Mouse (Mus musculus) mesoderm, embryonic 11.5 days (tissue): ENCODE measurements around the gene Saa3.
"Not testable (repeated sequence)": the region's sequence is repeated elsewhere in the genome, so short reads cannot be mapped to it uniquely, and the experiment has no call there.

ENCODE experiments used
- DNase-seq: peaks from one replicate; pipeline ENCODE4 v3.0.0-alpha.2; 2012; ENCODE audit warnings: low read depth, low spot score

Gene Saa3

GRCm38 (mm10) chr7:46715600-46715999, at the start of gene Saa3:
Gene Saa3 (minus strand): TSS chr7:46715700.
- no peak for DNase-seq

- no peak for DNase-seq
These were observed 49.2 kb upstream of the Saa3 start for GRCm38 (mm10) chr7:46764672-46765071.

- no peak for DNase-seq
These were observed 47.1 kb upstream of the Saa3 start for GRCm38 (mm10) chr7:46762601-46763000.

GRCm38 (mm10) chr7:46761049-46761795, 45.7 kb upstream of the Saa3 start:
- no peak for DNase-seq

DNA sequence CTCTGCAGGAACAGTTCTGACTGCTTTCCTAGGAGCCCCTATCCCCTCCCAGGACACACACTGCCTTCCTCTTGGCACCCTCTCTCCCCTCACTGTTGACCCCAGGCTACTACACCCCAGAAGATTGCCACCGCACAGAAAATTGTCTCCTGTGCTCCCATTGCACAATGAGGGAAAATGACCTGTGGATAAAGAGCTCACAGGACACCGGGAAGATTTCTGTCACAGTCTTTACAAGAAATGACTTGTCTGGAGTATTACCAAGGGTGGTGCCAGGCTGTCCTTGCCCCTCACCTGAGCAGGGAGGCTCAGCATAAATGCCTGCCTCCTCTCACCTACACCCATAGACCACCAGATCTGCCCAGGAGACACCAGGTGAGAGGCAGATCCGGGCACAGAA, 36.0 kb upstream of the Saa3 start, which contains the start of gene Saa2:
TSS of gene Saa2 (plus strand) at position 301 of the 400 bp plus-strand sequence.
- DNase-seq: no peak

GRCm38 (mm10) chr7:46748459-46748858, 33.0 kb upstream of the Saa3 start:
- DNase-seq: no peak

- DNase-seq: no peak
These were observed 30.9 kb upstream of the Saa3 start for GRCm38 (mm10) chr7:46746381-46746780.

DNA sequence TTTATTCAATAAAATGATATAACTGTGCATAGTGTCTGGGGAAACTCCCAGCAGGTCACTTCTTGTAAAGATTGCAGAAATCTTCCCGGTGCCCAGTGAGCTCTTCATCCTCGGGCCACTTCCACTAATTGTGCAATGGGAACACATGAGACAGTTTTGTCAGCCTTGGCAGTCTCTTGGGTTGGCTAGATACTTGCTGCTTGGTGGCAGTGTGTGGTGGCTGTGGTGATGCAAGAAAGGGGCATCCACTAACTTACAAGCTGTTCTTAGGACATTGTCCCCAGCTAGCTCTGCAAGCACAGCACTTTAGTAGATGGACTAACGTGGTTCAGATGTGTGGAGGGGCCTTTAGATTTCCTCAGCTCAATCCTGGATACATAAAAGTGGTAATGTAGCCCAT, 30.3 kb upstream of the Saa3 start:
- no peak for DNase-seq

DNA sequence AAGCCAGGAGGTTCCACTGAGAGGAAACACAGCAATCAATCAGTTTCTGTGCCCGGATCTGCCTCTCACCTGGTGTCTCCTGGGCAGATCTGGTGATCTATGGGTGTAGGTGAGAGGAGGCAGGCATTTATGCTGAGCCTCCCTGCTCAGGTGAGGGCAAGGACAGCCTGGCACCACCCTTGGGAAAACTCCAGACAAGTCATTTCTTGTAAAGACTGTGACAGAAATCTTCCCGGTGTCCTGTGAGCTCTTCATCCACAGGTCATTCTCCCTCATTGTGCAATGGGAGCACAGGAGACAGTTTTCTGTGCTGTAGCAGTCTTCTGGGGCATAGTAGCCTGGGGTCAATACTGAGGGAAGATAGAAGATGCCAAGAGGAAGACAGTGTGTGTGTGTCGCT, 27.4 kb upstream of the Saa3 start, which contains the start of gene Saa1:
TSS of gene Saa1 (minus strand) at position 101 of the 400 bp plus-strand sequence.
- DNase-seq: not testable (repeated sequence)

- DNase-seq: not testable (repeated sequence)
These were observed 24.5 kb upstream of the Saa3 start for GRCm38 (mm10) chr7:46740041-46740440.

DNA sequence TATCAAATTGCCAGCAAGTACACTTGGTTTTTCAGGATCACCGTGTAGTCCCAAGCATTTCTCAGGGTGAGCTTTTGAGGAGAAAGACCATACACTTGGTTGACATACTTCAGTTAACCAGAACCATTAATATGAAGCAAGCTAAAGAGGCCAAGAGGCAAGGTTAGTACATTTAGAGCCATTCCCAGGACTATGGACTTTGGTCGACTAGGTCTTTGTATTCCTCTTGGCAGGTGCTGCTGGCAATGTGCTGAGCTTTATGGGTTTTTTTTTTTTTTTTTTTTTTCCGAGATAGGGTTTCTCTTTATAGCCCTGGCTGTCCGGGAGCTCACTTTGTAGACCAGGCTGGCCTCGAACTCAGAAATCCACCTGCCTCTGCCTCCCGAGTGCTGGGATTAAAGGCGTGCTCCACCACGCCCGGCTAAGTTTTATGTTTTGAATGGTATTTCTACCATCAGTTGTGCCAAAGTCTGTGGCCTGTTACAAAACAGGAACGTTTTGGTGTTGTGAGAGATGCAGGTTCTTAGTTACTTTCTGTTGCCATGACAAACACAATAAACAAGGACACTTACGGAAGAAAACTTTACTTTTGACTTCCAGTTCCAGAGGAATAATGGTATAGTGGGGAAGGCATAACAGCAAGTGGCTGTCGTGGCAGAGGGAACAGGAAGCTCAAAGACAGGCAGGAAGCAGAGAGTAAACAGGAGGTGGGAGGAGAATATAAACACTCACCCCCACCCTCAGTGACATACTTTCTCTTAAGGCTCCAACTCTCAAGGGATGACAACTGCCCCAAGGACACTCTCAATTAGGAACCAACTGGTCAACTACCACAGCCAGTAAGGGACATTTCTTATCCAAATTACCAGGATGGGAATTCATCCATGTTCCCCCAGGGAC, 23.3 kb upstream of the Saa3 start:
- no peak for DNase-seq

GRCm38 (mm10) chr7:46734983-46735382, 19.5 kb upstream of the Saa3 start:
- no peak for DNase-seq

DNA sequence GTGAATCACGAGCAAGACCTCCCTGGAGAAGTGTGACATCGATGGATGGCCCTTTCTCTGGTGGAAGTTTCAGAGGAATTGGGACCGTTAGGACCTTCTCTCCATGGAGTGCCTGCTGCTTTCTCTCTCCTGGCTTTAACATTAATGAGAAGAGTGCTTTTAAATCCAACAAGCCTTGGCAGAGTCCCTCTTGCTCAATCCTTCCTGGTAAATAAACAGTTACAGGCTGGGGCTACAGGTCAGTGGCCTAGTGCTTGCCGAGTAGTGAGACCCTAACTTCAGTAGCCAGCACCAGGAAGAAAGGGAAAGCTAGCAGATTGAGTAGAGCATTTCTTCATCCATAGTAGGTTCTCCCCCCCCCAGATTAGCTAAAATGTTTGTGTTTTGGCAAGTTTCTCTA, 17.0 kb upstream of the Saa3 start, which contains the start of gene Saa4:
TSS of gene Saa4 (minus strand) at position 146 of the 400 bp plus-strand sequence.
- DNase-seq: no peak

DNA sequence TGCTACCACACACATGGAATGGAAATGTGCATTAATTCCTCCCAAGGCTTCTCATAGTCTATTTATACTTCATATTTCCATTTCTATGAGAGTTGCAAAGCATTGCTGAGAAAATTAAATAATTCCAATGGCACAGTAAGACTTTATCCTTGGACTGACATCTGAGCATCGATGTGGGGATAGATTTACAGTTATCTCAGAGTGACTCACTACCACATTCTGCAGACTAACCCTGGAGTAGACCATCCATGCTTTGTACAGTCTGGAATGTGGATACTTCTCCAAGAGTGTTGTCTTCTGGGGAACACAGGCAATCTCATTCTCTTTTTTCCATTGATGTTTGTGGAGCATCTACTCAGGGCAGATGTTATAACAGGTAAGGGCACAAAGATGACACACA, 12.1 kb upstream of the Saa3 start:
- no peak for DNase-seq

GRCm38 (mm10) chr7:46724396-46724795, 8.9 kb upstream of the Saa3 start:
- DNase-seq: no peak

GRCm38 (mm10) chr7:46723849-46724248, 8.3 kb upstream of the Saa3 start:
- no peak for DNase-seq

DNA sequence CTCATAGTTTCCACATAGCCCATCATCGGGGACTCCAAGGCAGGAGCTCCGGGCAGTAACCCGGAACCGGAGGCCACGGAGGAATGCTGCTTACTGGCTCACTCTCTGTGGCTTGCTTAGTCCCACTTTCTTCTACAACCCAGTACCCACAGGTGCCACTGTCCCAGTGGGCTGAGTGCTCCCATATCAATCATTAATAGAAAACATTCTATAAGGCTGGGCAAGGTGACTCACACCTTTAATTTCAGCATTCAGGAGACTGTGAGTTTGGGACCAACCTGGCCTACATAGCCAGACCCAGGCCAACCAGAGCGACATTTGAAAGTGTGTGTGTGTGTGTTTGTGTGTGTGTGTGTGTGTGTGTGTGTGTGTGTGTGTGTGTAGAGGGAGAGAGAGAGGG, 7.9 kb upstream of the Saa3 start:
- DNase-seq: no peak

DNA sequence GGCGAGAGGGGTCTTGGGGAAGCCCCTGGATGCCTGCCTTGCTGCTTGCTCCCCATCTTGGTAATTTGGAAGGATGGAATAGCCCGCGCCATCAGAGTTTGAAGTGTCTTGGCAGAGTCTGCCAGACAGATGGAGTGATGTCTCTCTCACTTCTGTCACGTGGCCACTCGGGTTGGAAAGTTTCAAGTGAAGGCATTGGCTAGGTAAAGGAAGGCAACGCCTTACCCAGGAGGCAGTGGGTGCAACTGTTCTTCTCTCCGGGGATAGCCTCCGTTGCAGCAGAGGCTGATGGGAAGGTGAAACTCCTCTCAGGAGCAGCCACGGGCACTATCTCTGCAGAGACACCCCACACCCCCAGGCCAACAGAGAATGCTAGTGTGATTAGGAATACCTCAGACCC, 5.0 kb upstream of the Saa3 start:
- no peak for DNase-seq

DNA sequence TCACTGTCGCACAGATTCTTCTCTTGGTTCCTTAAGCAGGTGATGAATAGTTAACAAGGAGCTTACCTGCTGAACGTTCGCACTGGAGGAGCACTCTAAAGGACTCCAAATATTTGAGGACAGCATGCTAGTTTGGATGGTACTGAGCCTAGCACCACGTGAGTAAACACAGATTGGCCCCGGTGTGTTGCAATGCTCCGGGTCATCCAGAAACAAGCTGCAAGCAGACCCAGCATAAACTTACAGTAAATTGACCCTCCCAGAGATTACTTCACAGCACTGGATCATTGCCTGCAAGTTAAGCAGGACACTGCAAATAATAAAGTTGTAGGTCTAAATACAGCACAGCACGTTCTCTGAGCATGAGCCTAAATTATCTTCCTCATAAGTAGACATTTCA, 4.0 kb upstream of the Saa3 start:
- no peak for DNase-seq

DNA sequence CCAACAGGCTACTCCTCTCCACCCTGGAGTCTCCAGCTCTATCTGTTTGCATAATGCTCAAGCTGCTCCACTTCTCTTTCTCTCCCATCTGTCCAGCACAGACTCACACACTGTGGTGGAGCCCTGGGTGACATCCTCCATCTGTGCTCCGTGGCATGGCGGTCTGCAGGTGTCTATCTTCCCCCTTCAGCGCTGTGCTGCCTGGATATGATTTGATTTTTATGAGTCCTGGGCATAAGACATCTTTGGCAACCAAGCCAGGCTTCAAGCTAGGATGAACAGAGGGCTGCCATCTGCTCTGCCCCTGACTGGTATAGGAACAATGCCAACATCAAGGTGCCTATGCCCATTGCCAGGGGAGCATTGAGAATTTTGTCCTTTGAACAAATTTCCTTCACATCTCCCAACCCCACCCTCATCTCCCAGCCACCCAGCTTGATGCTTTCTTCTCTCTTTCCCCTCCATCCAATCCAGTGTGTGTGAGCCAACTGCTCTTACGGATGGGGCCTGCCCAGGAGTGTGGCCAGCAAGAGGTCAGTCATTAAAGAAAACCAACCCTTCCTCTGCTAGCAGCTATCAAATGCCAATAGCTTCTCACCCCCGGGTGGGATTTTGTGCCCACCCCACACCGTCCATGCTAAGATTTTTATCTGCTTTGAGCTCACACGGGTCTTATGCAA, 3.2 kb upstream of the Saa3 start:
- no peak for DNase-seq

- DNase-seq: no peak
These were observed 1.4 kb upstream of the Saa3 start for GRCm38 (mm10) chr7:46716897-46717296.

DNA sequence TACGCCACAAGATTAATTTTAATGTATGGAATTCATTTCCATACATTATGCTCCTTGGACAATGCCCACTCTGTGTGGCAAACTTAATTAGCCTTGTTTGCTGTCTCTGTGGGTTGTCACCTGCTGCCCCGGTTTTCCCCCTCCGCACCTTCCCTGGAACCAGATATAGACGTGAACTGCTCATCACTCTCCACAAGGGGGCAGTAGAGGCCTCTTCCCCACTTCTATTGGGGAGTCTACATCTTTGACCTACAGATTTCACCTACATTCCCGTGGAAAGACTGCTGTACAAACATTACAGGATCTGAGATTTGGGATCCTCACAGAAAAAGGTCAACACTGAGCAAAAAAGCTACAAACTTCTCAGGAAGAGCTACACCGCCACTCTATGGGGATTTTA, 982 bp downstream of the Saa3 start:
- peak; percentile 70 for DNase-seq
